Mouse (Mus musculus): ENCODE measurements around the gene Gm20388. TPM values are rescaled to one million over a fixed set of nuclear protein-coding genes. Genes with fewer than 3 reads are reported as not detected.

Gene Gm20388
- polyA plus RNA-seq, 1 experiment: 18.7 TPM

GRCm38 (mm10) chr8:121360001-121360400 is 1449.4 kb downstream of the Gm20388 start:
- no peak for DNase-seq
- peaks cover 3% of the 10 kb centered on the region; the same call in 1 of the 2 replicates for H3K4me1 ChIP-seq (ENCODE audit: control insufficient read depth, insufficient read depth, low read length)
- H3K27me3 ChIP-seq (ENCODE audit: control insufficient read depth, insufficient read depth, low read length): no peaks in the 10 kb centered on the region
- no peak overlapping the region for H3K4me3 ChIP-seq (replicated peaks; ENCODE audit: insufficient read depth, low read depth, low read length)
- no peak overlapping the region for H3K27ac ChIP-seq (ENCODE audit: insufficient read depth, low read length)
- TF ChIP-seq POLR2A (IDR thresholded peaks at IDR 0.05; ENCODE audit: borderline replicate concordance, insufficient read depth, low read length): no peak
- no peak for TF ChIP-seq CTCF (IDR thresholded peaks at IDR 0.05; ENCODE audit: borderline replicate concordance, insufficient read depth, low read depth, low read length)
- WGBS: 80% methylated on average over 6 of the region's 6 CpGs

GRCm38 (mm10) chr8:121361166-121361565 is 1450.5 kb downstream of the Gm20388 start:
- no peak for DNase-seq
- H3K27ac ChIP-seq (ENCODE audit: insufficient read depth, low read length): no peak overlapping the region
- H3K27me3 ChIP-seq (ENCODE audit: control insufficient read depth, insufficient read depth, low read length): no peaks in the 10 kb centered on the region
- no peak overlapping the region for H3K4me3 ChIP-seq (replicated peaks; ENCODE audit: insufficient read depth, low read depth, low read length)
- no peak for TF ChIP-seq POLR2A (IDR thresholded peaks at IDR 0.05; ENCODE audit: borderline replicate concordance, insufficient read depth, low read length)
- no peak for TF ChIP-seq CTCF (IDR thresholded peaks at IDR 0.05; ENCODE audit: borderline replicate concordance, insufficient read depth, low read depth, low read length)
- peaks cover 3% of the 10 kb centered on the region; the same call in 1 of the 2 replicates for H3K4me1 ChIP-seq (ENCODE audit: control insufficient read depth, insufficient read depth, low read length)
- WGBS: 89% methylated on average over 8 of the region's 8 CpGs

- Histone ChIP-seq H3K4me1 (ENCODE audit: control insufficient read depth, insufficient read depth, low read length) (peaks cover 3% of the 10 kb centered on the region; the same call in 1 of the 2 replicates), H3K27me3 (ENCODE audit: control insufficient read depth, insufficient read depth, low read length) (no peaks in the 10 kb centered on the region), H3K4me3 (replicated peaks; ENCODE audit: insufficient read depth, low read depth, low read length) (no peak overlapping the region), H3K27ac (ENCODE audit: insufficient read depth, low read length) (no peak overlapping the region)
- WGBS: 43% methylated on average over 6 of the region's 6 CpGs
- TF ChIP-seq POLR2A (IDR thresholded peaks at IDR 0.05; ENCODE audit: borderline replicate concordance, insufficient read depth, low read length): no peak
- TF ChIP-seq CTCF (IDR thresholded peaks at IDR 0.05; ENCODE audit: borderline replicate concordance, insufficient read depth, low read depth, low read length): no peak
- no peak for DNase-seq
Observed at GRCm38 (mm10) chr8:121364646-121365045, 1454.0 kb downstream of the Gm20388 start.

GRCm38 (mm10) chr8:121365150-121365549 is 1454.5 kb downstream of the Gm20388 start:
- Histone ChIP-seq H3K4me3 (replicated peaks; ENCODE audit: insufficient read depth, low read depth, low read length) (no peak overlapping the region), H3K4me1 (ENCODE audit: control insufficient read depth, insufficient read depth, low read length) (peaks cover 3% of the 10 kb centered on the region; the same call in 1 of the 2 replicates), H3K27me3 (ENCODE audit: control insufficient read depth, insufficient read depth, low read length) (no peaks in the 10 kb centered on the region), H3K27ac (ENCODE audit: insufficient read depth, low read length) (no peak overlapping the region)
- no peak for DNase-seq
- TF ChIP-seq CTCF (IDR thresholded peaks at IDR 0.05; ENCODE audit: borderline replicate concordance, insufficient read depth, low read depth, low read length) (no peak), POLR2A (IDR thresholded peaks at IDR 0.05; ENCODE audit: borderline replicate concordance, insufficient read depth, low read length) (no peak)
- 70% methylated on average over 3 of the region's 3 CpGs for WGBS

GRCm38 (mm10) chr8:121366655-121367054 is 1456.0 kb downstream of the Gm20388 start:
- no peak for DNase-seq
- H3K4me1 ChIP-seq (ENCODE audit: control insufficient read depth, insufficient read depth, low read length): peaks cover 3% of the 10 kb centered on the region; the same call in 1 of the 2 replicates
- no peak overlapping the region for H3K27ac ChIP-seq (ENCODE audit: insufficient read depth, low read length)
- WGBS: 46% methylated on average over 12 of the region's 12 CpGs
- H3K27me3 ChIP-seq (ENCODE audit: control insufficient read depth, insufficient read depth, low read length): no peaks in the 10 kb centered on the region
- TF ChIP-seq CTCF (IDR thresholded peaks at IDR 0.05; ENCODE audit: borderline replicate concordance, insufficient read depth, low read depth, low read length) (no peak), POLR2A (IDR thresholded peaks at IDR 0.05; ENCODE audit: borderline replicate concordance, insufficient read depth, low read length) (no peak)
- H3K4me3 ChIP-seq (replicated peaks; ENCODE audit: insufficient read depth, low read depth, low read length): no peak overlapping the region

GRCm38 (mm10) chr8:121368799-121369198 is 1458.2 kb downstream of the Gm20388 start:
- Histone ChIP-seq H3K27ac (ENCODE audit: insufficient read depth, low read length) (no peak overlapping the region), H3K4me1 (ENCODE audit: control insufficient read depth, insufficient read depth, low read length) (peaks cover 3% of the 10 kb centered on the region; the same call in 1 of the 2 replicates), H3K4me3 (replicated peaks; ENCODE audit: insufficient read depth, low read depth, low read length) (no peak overlapping the region), H3K27me3 (ENCODE audit: control insufficient read depth, insufficient read depth, low read length) (no peaks in the 10 kb centered on the region)
- WGBS: 33% methylated on average over 11 of the region's 11 CpGs
- TF ChIP-seq POLR2A (IDR thresholded peaks at IDR 0.05; ENCODE audit: borderline replicate concordance, insufficient read depth, low read length) (no peak), CTCF (IDR thresholded peaks at IDR 0.05; ENCODE audit: borderline replicate concordance, insufficient read depth, low read depth, low read length) (no peak)
- no peak for DNase-seq

GRCm38 (mm10) chr8:121369378-121369777 is 1458.7 kb downstream of the Gm20388 start:
- no peak overlapping the region for H3K27ac ChIP-seq (ENCODE audit: insufficient read depth, low read length)
- no peak overlapping the region for H3K4me3 ChIP-seq (replicated peaks; ENCODE audit: insufficient read depth, low read depth, low read length)
- DNase-seq: no peak
- peaks cover 3% of the 10 kb centered on the region; the same call in 1 of the 2 replicates for H3K4me1 ChIP-seq (ENCODE audit: control insufficient read depth, insufficient read depth, low read length)
- TF ChIP-seq POLR2A (IDR thresholded peaks at IDR 0.05; ENCODE audit: borderline replicate concordance, insufficient read depth, low read length) (no peak), CTCF (IDR thresholded peaks at IDR 0.05; ENCODE audit: borderline replicate concordance, insufficient read depth, low read depth, low read length) (no peak)
- no peaks in the 10 kb centered on the region for H3K27me3 ChIP-seq (ENCODE audit: control insufficient read depth, insufficient read depth, low read length)
- WGBS: 50% methylated on average over 11 of the region's 11 CpGs

GRCm38 (mm10) chr8:121371287-121371686 is 1460.6 kb downstream of the Gm20388 start:
- WGBS: 69% methylated on average over 9 of the region's 9 CpGs

More at GRCm38 (mm10) chr8:121371287-121371686, 1460.6 kb downstream of the Gm20388 start:
- H3K4me3 ChIP-seq (replicated peaks; ENCODE audit: insufficient read depth, low read depth, low read length): no peak overlapping the region
- no peak overlapping the region for H3K27ac ChIP-seq (ENCODE audit: insufficient read depth, low read length)
- no peaks in the 10 kb centered on the region for H3K27me3 ChIP-seq (ENCODE audit: control insufficient read depth, insufficient read depth, low read length)
- no peaks in the 10 kb centered on the region for H3K4me1 ChIP-seq (ENCODE audit: control insufficient read depth, insufficient read depth, low read length)
- no peak for TF ChIP-seq POLR2A (IDR thresholded peaks at IDR 0.05; ENCODE audit: borderline replicate concordance, insufficient read depth, low read length)
- TF ChIP-seq CTCF (IDR thresholded peaks at IDR 0.05; ENCODE audit: borderline replicate concordance, insufficient read depth, low read depth, low read length): no peak
- DNase-seq: no peak
